Mouse (Mus musculus) lung, postnatal 0 days (tissue): ENCODE data around the gene Lrrk2. TPM values are rescaled to one million over a fixed set of nuclear protein-coding genes. Genes with fewer than 3 reads are reported as not detected.
A peak's percentile ranks its signal among the peaks of the same experiment; 100 is the strongest.

ENCODE experiments used
- ATAC-seq: fragments of 200-750 bp; cut with Nextera tagmentation; 2 replicates; pipeline ENCODE4 v1.8.0; 2017; ENCODE audit warnings: moderate library complexity
- DNase-seq: peaks from one replicate; pipeline ENCODE4 v3.0.0-alpha.2; 2016; ENCODE audit warnings: low spot score
- H3K27ac ChIP-seq: fragments of 300-500 bp; sonication (generic); 2 replicates; pipeline ENCODE4 v1.5.1; 2014; ENCODE audit warnings: antibody characterized with exemption, mild to moderate bottlenecking, low read length, mixed read lengths
- H3K27me3 ChIP-seq: fragments of 300-500 bp; sonication (generic); replicated peaks from 2 replicates; pipeline ENCODE4 v1.6.1; 2014; ENCODE audit warnings: low read length, mixed read lengths; ENCODE audit not compliant: insufficient read depth
- H3K36me3 ChIP-seq: fragments of 300-500 bp; sonication (generic); 2 replicates; pipeline ENCODE4 v1.6.1; 2014; ENCODE audit warnings: low read length, mixed read lengths; ENCODE audit not compliant: insufficient read depth
- H3K4me1 ChIP-seq: fragments of 300-500 bp; sonication (generic); 2 replicates; pipeline ENCODE4 v1.6.1; 2014; ENCODE audit warnings: antibody characterized with exemption, low read depth, low read length, mixed read lengths; ENCODE audit not compliant: insufficient read depth
- H3K4me2 ChIP-seq: fragments of 300-500 bp; sonication (generic); replicated peaks from 2 replicates; pipeline ENCODE4 v1.6.1; 2014; ENCODE audit warnings: low read depth, mild to moderate bottlenecking, low read length, moderate library complexity, mixed read lengths
- H3K4me3 ChIP-seq: fragments of 300-500 bp; sonication (generic); 2 replicates; pipeline ENCODE4 v1.5.1; 2014; ENCODE audit warnings: low read depth, low read length
- H3K9ac ChIP-seq: fragments of 300-500 bp; sonication (generic); replicated peaks from 2 replicates; pipeline ENCODE4 v1.6.1; 2014; ENCODE audit warnings: low read depth, mild to moderate bottlenecking
- H3K9me3 ChIP-seq: fragments of 300-500 bp; sonication (generic); 2 replicates; pipeline ENCODE4 v1.6.1; 2016; ENCODE audit warnings: low read length, mixed read lengths
- CTCF ChIP-seq: IDR thresholded peaks from 2 replicates; pipeline ENCODE4 v1.5.1; 2016; ENCODE audit warnings: antibody characterized with exemption, mild to moderate bottlenecking
- EP300 ChIP-seq: IDR thresholded peaks from 2 replicates; pipeline ENCODE4 v1.6.1; 2016; ENCODE audit warnings: antibody characterized with exemption, mild to moderate bottlenecking, control low read depth
- WGBS: fragments of 180-500 bp; shearing (Covaris S2); extraction: QIAGEN DNeasy Blood & Tissue Kit; methylation state at CpG from one replicate; pipeline ENCODE4 v1.1.7; 2014; 5-methylcytosine and 5-hydroxymethylcytosine counted together
- polyA plus RNA-seq: library from polyadenylated mRNA; unstranded; fragments of >200 nt; fragmentation: Nextera tagmentation; extraction: Ambion mirVana; gene quantifications from 2 replicates; pipeline ENCODE4 v1.2.1, GENCODE M21; 2015

Lrrk2 gene
- polyA plus RNA-seq, 1 experiment from 2014 or later = 31.6 TPM

- 85% methylated on average over 16 of the region's 16 CpGs for WGBS
- H3K27ac ChIP-seq = no peak overlapping the region
Observed at GRCm38 (mm10) chr15:91755756-91756155, 82.8 kb downstream of the Lrrk2 start.

GRCm38 (mm10) chr15:91772041-91772440, 99.1 kb downstream of the Lrrk2 start:
- Histone ChIP-seq H3K9me3 (no peaks in the 10 kb centered on the region), H3K27ac (no peak overlapping the region), H3K27me3 (no peaks in the 10 kb centered on the region), H3K4me1 (no peaks in the 10 kb centered on the region), H3K4me2 (no peak overlapping the region), H3K9ac (no peak overlapping the region), H3K4me3 (no peak overlapping the region), H3K36me3 (peaks cover 4% of the 10 kb centered on the region; the same call in 1 of the 2 replicates)
- no peak for DNase-seq
- WGBS = 69% methylated on average over 4 of the region's 4 CpGs
- TF ChIP-seq EP300 (no peak), CTCF (no peak)
- ATAC-seq = no peak

More at GRCm38 (mm10) chr15:91755756-91756155, 82.8 kb downstream of the Lrrk2 start:
- ATAC-seq = no peak
- Histone ChIP-seq H3K4me2 (no peak overlapping the region), H3K27me3 (no peaks in the 10 kb centered on the region), H3K4me1 (no peaks in the 10 kb centered on the region), H3K9me3 (no peaks in the 10 kb centered on the region), H3K9ac (no peak overlapping the region), H3K36me3 (peaks cover 35% of the 10 kb centered on the region; the same call in 1 of the 2 replicates), H3K4me3 (no peak overlapping the region)
- DNase-seq = no peak
- TF ChIP-seq CTCF (no peak), EP300 (no peak)

GRCm38 (mm10) chr15:91779166-91779565, 106.2 kb downstream of the Lrrk2 start:
- ATAC-seq (no peak), DNase-seq (no peak)
- no peak overlapping the region for H3K9ac ChIP-seq
- H3K9me3 ChIP-seq = no peaks in the 10 kb centered on the region
- 94% methylated on average over 9 of the region's 9 CpGs for WGBS
- no peak overlapping the region for H3K4me2 ChIP-seq
- no peak overlapping the region for H3K27ac ChIP-seq
- no peak overlapping the region for H3K4me3 ChIP-seq
- H3K4me1 ChIP-seq = no peaks in the 10 kb centered on the region
- no peaks in the 10 kb centered on the region for H3K27me3 ChIP-seq
- TF ChIP-seq CTCF = no peak
- no peak for TF ChIP-seq EP300
- peaks cover 7% of the 10 kb centered on the region; the same call in 1 of the 2 replicates for H3K36me3 ChIP-seq

DNA sequence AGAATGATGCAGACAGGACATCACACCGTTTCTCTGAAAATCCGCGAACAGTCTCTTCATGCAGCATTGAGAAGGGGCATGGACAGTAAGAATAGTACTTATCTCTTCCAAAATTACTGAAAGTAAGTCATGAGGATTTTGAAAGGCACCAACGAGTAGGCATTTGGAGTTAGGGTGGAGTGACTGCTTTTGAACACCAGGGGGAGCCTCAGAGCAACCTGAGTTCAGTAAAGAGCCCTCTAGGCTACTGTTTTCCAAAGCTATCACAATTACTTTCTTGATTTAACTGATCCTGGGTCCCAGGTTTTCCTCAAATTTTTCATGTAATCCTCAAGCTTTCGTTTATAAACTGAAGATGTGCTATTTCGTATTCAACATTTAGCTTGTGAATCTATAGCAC, 108.2 kb downstream of the Lrrk2 start:
- peak; percentile 70 for DNase-seq
- 26% methylated on average over 6 of the region's 6 CpGs for WGBS
- no peaks in the 10 kb centered on the region for H3K9me3 ChIP-seq

GRCm38 (mm10) chr15:91788338-91788737, 115.4 kb downstream of the Lrrk2 start:
- Histone ChIP-seq H3K27ac (no peak overlapping the region), H3K4me3 (no peak overlapping the region), H3K4me2 (no peak overlapping the region), H3K36me3 (peaks cover 16% of the 10 kb centered on the region; the same call in 1 of the 2 replicates), H3K4me1 (no peaks in the 10 kb centered on the region), H3K9ac (no peak overlapping the region), H3K27me3 (no peaks in the 10 kb centered on the region), H3K9me3 (no peaks in the 10 kb centered on the region)
- no peak for DNase-seq
- WGBS = 89% methylated on average over 11 of the region's 11 CpGs
- no peak for ATAC-seq
- TF ChIP-seq CTCF (no peak), EP300 (no peak)

More for the DNA sequence above, 108.2 kb downstream of the Lrrk2 start:
- H3K27ac ChIP-seq = no peak overlapping the region
- H3K4me3 ChIP-seq = no peak overlapping the region
- peaks cover 3% of the 10 kb centered on the region; the same call in 1 of the 2 replicates for H3K36me3 ChIP-seq
- no peak overlapping the region for H3K9ac ChIP-seq
- no peaks in the 10 kb centered on the region for H3K27me3 ChIP-seq
- no peaks in the 10 kb centered on the region for H3K4me1 ChIP-seq
- ATAC-seq = peak; percentile 35; the same call in 1 of the 2 replicates
- peak; percentile 80 for TF ChIP-seq CTCF
- TF ChIP-seq EP300 = no peak
- H3K4me2 ChIP-seq = no peak overlapping the region

GRCm38 (mm10) chr15:91806463-91806862, 133.5 kb downstream of the Lrrk2 start:
- no peak overlapping the region for H3K4me2 ChIP-seq
- WGBS = 80% methylated on average over 4 of the region's 4 CpGs
- DNase-seq (no peak), ATAC-seq (no peak)
- no peak overlapping the region for H3K27ac ChIP-seq
- H3K9me3 ChIP-seq = no peaks in the 10 kb centered on the region
- no peaks in the 10 kb centered on the region for H3K27me3 ChIP-seq
- H3K4me3 ChIP-seq = no peak overlapping the region
- 0 out of 2 replicates have a peak, but pooled peaks cover 14% of the 10 kb centered on the region for H3K36me3 ChIP-seq
- no peaks in the 10 kb centered on the region for H3K4me1 ChIP-seq
- no peak overlapping the region for H3K9ac ChIP-seq
- TF ChIP-seq EP300 (no peak), CTCF (no peak)

GRCm38 (mm10) chr15:91835319-91835718, 162.3 kb downstream of the Lrrk2 start:
- no peak overlapping the region for H3K4me2 ChIP-seq
- ATAC-seq (peak; percentile 89), DNase-seq (peak; percentile 64)
- H3K9me3 ChIP-seq = no peaks in the 10 kb centered on the region
- no peak overlapping the region for H3K9ac ChIP-seq
- no peak overlapping the region for H3K27ac ChIP-seq
- no peak overlapping the region for H3K4me3 ChIP-seq
- 59% methylated on average over 6 of the region's 6 CpGs for WGBS
- no peaks in the 10 kb centered on the region for H3K36me3 ChIP-seq
- TF ChIP-seq EP300 = peak; percentile 99
- no peak for TF ChIP-seq CTCF
- no peaks in the 10 kb centered on the region for H3K27me3 ChIP-seq
- no peaks in the 10 kb centered on the region for H3K4me1 ChIP-seq
